Mouse (Mus musculus) embryonic stem cell, embryonic (primary cell): ENCODE measurements around the gene Mex3d.

ENCODE experiments used
- CTCF ChIA-PET, 4 experiments: fragments of 300-600 bp in 2 of 4; fragments of 350-600 bp in 2 of 4; sonication (Branson Sonifier 250); formaldehyde crosslinking; loops; one replicate each; lab custom pipeline; 2022; ENCODE audit warnings: inconsistent platforms in 2 of 4; lab: Charles Lee
- POLR2A ChIA-PET, 4 experiments: fragments of 300-600 bp in 2 of 4; fragments of 350-600 bp in 2 of 4; sonication (Branson Sonifier 250); formaldehyde crosslinking; loops; one replicate each; lab custom pipeline; 2022; ENCODE audit warnings: antibody characterized with exemption in 4 of 4, inconsistent platforms in 1 of 4; lab: Charles Lee

The Mex3d gene

GRCm38 (mm10) chr10:80421208-80421607 lies 33.7 kb upstream of the Mex3d start:
- CTCF ChIA-PET = interaction anchor here in 1 of 4 experiments (1.3 kb wide), 1 partner anchor 18 kb away, joined by 3 read pairs; no protein-coding TSS in a partner anchor
- POLR2A ChIA-PET = interaction anchor here in 2 of 4 experiments (0.8 to 3.4 kb wide), 5 partner anchors 11 to 255 kb away, joined by 3 to 33 read pairs (median 19); partner anchors contain the start of genes Mbd3 (in 1 of the 2), Tcf3 (in 1 of the 2) and Uqcr11 (in 1 of the 2)

GRCm38 (mm10) chr10:80420729-80421128 lies 33.3 kb upstream of the Mex3d start:
- CTCF ChIA-PET = interaction anchor here in 1 of 4 experiments (1.3 kb wide), 1 partner anchor 17 kb away, joined by 3 read pairs; no protein-coding TSS in a partner anchor
- POLR2A ChIA-PET = interaction anchor here in 3 of 4 experiments (0.8 to 3.4 kb wide), 4 partner anchors 12 to 21 kb away, joined by 3 to 33 read pairs (median 4); partner anchors contain the start of genes Mbd3 (in 1 of the 3) and Uqcr11 (in 1 of the 3)

GRCm38 (mm10) chr10:80419419-80419818 lies 32.0 kb upstream of the Mex3d start:
- CTCF ChIA-PET = interaction anchor here in 2 of 4 experiments (0.5 to 3.5 kb wide), 4 partner anchors 12 to 192 kb away, joined by 3 to 19 read pairs (median 3); no protein-coding TSS in a partner anchor

GRCm38 (mm10) chr10:80418311-80418710 lies 30.9 kb upstream of the Mex3d start:
- ChIA-PET POLR2A (interaction anchor here (0.8 to 2.9 kb wide), 14 partner anchors 11 to 258 kb away, joined by 3 to 19 read pairs (median 4); partner anchors contain the start of genes Mbd3 (in 3 of the 4), Atp8b3 (in 1 of the 4) and Csnk1g2 (in 1 of the 4)), CTCF (interaction anchor here in 3 of 4 experiments (1.0 to 3.5 kb wide), 5 partner anchors 15 to 139 kb away, joined by 3 to 19 read pairs (median 4); no protein-coding TSS in a partner anchor)

More at GRCm38 (mm10) chr10:80419419-80419818, 32.0 kb upstream of the Mex3d start:
- POLR2A ChIA-PET = interaction anchor here in 3 of 4 experiments (1.0 to 2.9 kb wide), 5 partner anchors 11 to 257 kb away, joined by 3 to 19 read pairs (median 4); partner anchors contain the start of genes Mbd3 (in 2 of the 3) and Uqcr11 (in 1 of the 3)

GRCm38 (mm10) chr10:80417841-80418240 lies 30.4 kb upstream of the Mex3d start:
- ChIA-PET CTCF (interaction anchor here in 3 of 4 experiments (0.9 to 3.5 kb wide), 7 partner anchors 15 to 143 kb away, joined by 3 to 19 read pairs (median 4); partner anchors contain the start of gene Rexo1 (in 1 of the 3)), POLR2A (interaction anchor here (0.5 to 2.9 kb wide), 21 partner anchors 10 to 411 kb away, joined by 3 to 19 read pairs (median 3); partner anchors contain the start of genes Mbd3 (in 3 of the 4), Atp8b3 (in 1 of the 4), Csnk1g2 (in 1 of the 4) and Rps15 (in 1 of the 4))

- CTCF ChIA-PET = interaction anchor here in 3 of 4 experiments (0.9 to 3.5 kb wide), 8 partner anchors 13 to 144 kb away, joined by 3 to 19 read pairs (median 4); partner anchors contain the start of gene Rexo1 (in 1 of the 3)
- POLR2A ChIA-PET = interaction anchor here (0.5 to 2.9 kb wide), 20 partner anchors 9 to 412 kb away, joined by 3 to 19 read pairs (median 3); partner anchors contain the start of genes Mbd3 (in 2 of the 4), Atp8b3 (in 1 of the 4), Csnk1g2 (in 1 of the 4) and Rps15 (in 1 of the 4)
These were observed 29.9 kb upstream of the Mex3d start for GRCm38 (mm10) chr10:80417371-80417770.

GRCm38 (mm10) chr10:80415566-80415965 lies 28.1 kb upstream of the Mex3d start:
- ChIA-PET POLR2A (interaction anchor here in 2 of 4 experiments (1.2 to 1.3 kb wide), 2 partner anchors 16 kb away, joined by 3 to 4 read pairs; partner anchors contain the start of gene Mbd3 (in 2 of the 2)), CTCF (interaction anchor here in 1 of 4 experiments (1.2 kb wide), 1 partner anchor 103 kb away, joined by 3 read pairs; no protein-coding TSS in a partner anchor)

- POLR2A ChIA-PET = interaction anchor here in 2 of 4 experiments (1.3 to 2.7 kb wide), 5 partner anchors 9 to 13 kb away, joined by 3 to 10 read pairs (median 9); partner anchors contain the start of gene Mbd3 (in 1 of the 2)
- CTCF ChIA-PET = interaction anchor here (0.5 to 3.1 kb wide), 6 partner anchors 9 to 149 kb away, joined by 3 to 10 read pairs (median 3); no protein-coding TSS in a partner anchor
These were observed 25.4 kb upstream of the Mex3d start for GRCm38 (mm10) chr10:80412656-80413541.

- ChIA-PET POLR2A (interaction anchor here in 2 of 4 experiments (0.7 to 6.2 kb wide), 10 partner anchors 8 to 240 kb away, joined by 3 to 33 read pairs (median 5); partner anchors contain the start of gene Mbd3 (in 2 of the 2)), CTCF (interaction anchor here in 1 of 4 experiments (0.5 kb wide), 1 partner anchor 197 kb away, joined by 3 read pairs; no protein-coding TSS in a partner anchor)
These were observed 20.5 kb upstream of the Mex3d start for GRCm38 (mm10) chr10:80407924-80408323.

- CTCF ChIA-PET = interaction anchor here in 3 of 4 experiments (0.9 to 1.7 kb wide), 5 partner anchors 31 to 171 kb away, joined by 3 to 7 read pairs (median 3); no protein-coding TSS in a partner anchor
- POLR2A ChIA-PET = interaction anchor here (0.6 to 6.2 kb wide), 21 partner anchors 9 to 523 kb away, joined by 3 to 33 read pairs (median 3); partner anchors contain the start of genes Abhd17a (in 1 of the 4), Atp8b3 (in 1 of the 4), Gadd45b (in 1 of the 4) and Rexo1 (in 1 of the 4)
These were observed 19.4 kb upstream of the Mex3d start, which contains the start of gene Uqcr11 for GRCm38 (mm10) chr10:80406684-80407501. Gene Uqcr11, minus strand, starts transcription at chr10:80406830.

GRCm38 (mm10) chr10:80405481-80406173 lies 18.2 kb upstream of the Mex3d start:
- ChIA-PET CTCF (interaction anchor here in 3 of 4 experiments (0.6 to 3.6 kb wide), 7 partner anchors 20 to 172 kb away, joined by 3 to 22 read pairs (median 6); partner anchors contain the start of gene Gamt (in 1 of the 3)), POLR2A (interaction anchor here in 2 of 4 experiments (0.6 to 6.2 kb wide), 17 partner anchors 8 to 302 kb away, joined by 3 to 33 read pairs (median 3); partner anchors contain the start of genes Abhd17a (in 1 of the 2), Atp8b3 (in 1 of the 2) and Rps15 (in 1 of the 2))

- ChIA-PET POLR2A (interaction anchor here in 3 of 4 experiments (0.5 to 3.8 kb wide), 38 partner anchors 9 to 702 kb away, joined by 3 to 23 read pairs (median 4); partner anchors contain the start of genes Abhd17a (in 1 of the 3), Arid3a (in 1 of the 3), Atp8b3 (in 1 of the 3) and Gadd45b (in 1 of the 3)), CTCF (interaction anchor here (0.5 to 5.6 kb wide), 74 partner anchors 9 to 549 kb away, joined by 3 to 67 read pairs (median 4); partner anchors contain the start of genes Pcsk4 (in 3 of the 4), Reep6 (in 2 of the 4), Rexo1 (in 2 of the 4) and Abhd17a (in 1 of the 4))
These were observed 15.7 kb upstream of the Mex3d start for GRCm38 (mm10) chr10:80403044-80403692.

GRCm38 (mm10) chr10:80400704-80401161 lies 13.3 kb upstream of the Mex3d start:
- POLR2A ChIA-PET = interaction anchor here (0.6 to 7.2 kb wide), 41 partner anchors 9 to 547 kb away, joined by 3 to 87 read pairs (median 5); partner anchors contain the start of genes Csnk1g2 (in 3 of the 4), Mex3d (in 2 of the 4), Abhd17a (in 1 of the 4) and Mknk2 (in 1 of the 4)
- CTCF ChIA-PET = interaction anchor here (0.5 to 5.6 kb wide), 15 partner anchors 8 to 169 kb away, joined by 3 to 67 read pairs (median 3); no protein-coding TSS in a partner anchor
